In the genomic region with DNA sequence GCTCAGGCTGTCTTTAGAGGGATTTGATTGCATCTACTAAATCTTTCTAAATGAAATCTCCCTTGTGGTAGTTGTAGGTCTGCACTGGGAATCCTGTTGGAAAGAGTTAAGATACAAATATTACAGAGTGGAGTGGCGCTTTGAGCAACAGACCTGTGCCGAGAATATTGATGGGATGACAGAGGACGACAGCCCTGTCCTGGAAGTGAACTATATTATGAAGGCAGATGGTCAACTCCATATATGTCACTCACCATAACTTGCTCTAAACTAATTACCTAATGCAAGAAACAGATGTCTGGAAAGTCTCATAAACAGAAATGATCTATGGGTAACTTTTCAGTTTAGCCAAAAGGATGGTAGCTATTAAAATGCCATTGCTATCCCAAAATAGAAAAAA, we compare ENCODE assay signal across 26 mouse cellular contexts. TPM values are rescaled to one million over a fixed set of nuclear protein-coding genes. Genes with fewer than 3 reads are reported as not detected.
"Had no signal": no experiment of that assay in that cellular context is flagged by ENCODE, and none has a peak within 500 bp of the region (broad histone marks: within the 10 kb centered on the region; RNA-seq: fewer than 3 reads in every experiment).

No protein-coding gene starts in this region.

- H3K4me3 ChIP-seq: layer of hippocampus, adult 2 months; limb, embryonic 12.5 days; liver, embryonic 13.5 days; midbrain, embryonic 12.5 days; midbrain, embryonic 15.5 days; neural tube, embryonic 12.5 days; neural tube, embryonic 15.5 days had no signal

- H3K9ac ChIP-seq: limb, embryonic 12.5 days; liver, embryonic 13.5 days; midbrain, embryonic 12.5 days; midbrain, embryonic 15.5 days; neural tube, embryonic 12.5 days; neural tube, embryonic 15.5 days had no signal

- H3K9me3 ChIP-seq: limb, embryonic 12.5 days; liver, embryonic 13.5 days; midbrain, embryonic 12.5 days; midbrain, embryonic 15.5 days; neural tube, embryonic 12.5 days; neural tube, embryonic 15.5 days had no signal

- DNase-seq: kidney, adult 18-20 months; kidney, adult 9 months; kidney, postnatal 10 days; layer of hippocampus, adult 9-11 months; liver, embryonic 13.5 days; lung, adult 2 months; lung, postnatal 14 days; lung, postnatal 4 days; right cerebral cortex, adult 18-20 months; right cerebral cortex, postnatal 14 days; spleen, adult 18-20 months; thymus, adult 2 months; thymus, postnatal 14 days; thymus, postnatal 4 days had no signal

- H3K27me3 ChIP-seq: liver, embryonic 13.5 days; midbrain, embryonic 12.5 days; midbrain, embryonic 15.5 days; neural tube, embryonic 12.5 days; neural tube, embryonic 15.5 days had no signal

- H3K36me3 ChIP-seq: limb, embryonic 12.5 days; liver, embryonic 13.5 days; midbrain, embryonic 12.5 days; midbrain, embryonic 15.5 days; neural tube, embryonic 12.5 days; neural tube, embryonic 15.5 days had no signal

- ATAC-seq: intestine, embryonic 16.5 days; midbrain, embryonic 15.5 days had no signal

- H3K4me1 ChIP-seq: liver, embryonic 13.5 days; midbrain, embryonic 12.5 days; midbrain, embryonic 15.5 days; neural tube, embryonic 12.5 days; neural tube, embryonic 15.5 days had no signal

- H3K4me2 ChIP-seq: limb, embryonic 12.5 days; liver, embryonic 13.5 days; midbrain, embryonic 12.5 days; midbrain, embryonic 15.5 days; neural tube, embryonic 12.5 days; neural tube, embryonic 15.5 days had no signal

- H3K27ac ChIP-seq: layer of hippocampus, adult 2 months; limb, embryonic 12.5 days; liver, embryonic 13.5 days; midbrain, embryonic 12.5 days; midbrain, embryonic 15.5 days; neural tube, embryonic 12.5 days; neural tube, embryonic 15.5 days had no signal

RNA-seq across cellular contexts. Expression of a gene that starts 39.5 kb away (rescaled TPM):
- polyA plus RNA-seq: large intestine, adult 2 months; liver, adult 2 months; liver, embryonic 13.5 days; liver, embryonic 16.5 days; lung, adult 2 months; lung, embryonic 16.5 days; stomach, embryonic 16.5 days; thymus, adult 2 months had no signal
